Mouse (Mus musculus): ENCODE measurements around the gene Rybp.

- no peak for TF ChIP-seq EP300 (optimal IDR thresholded peaks at IDR 0.05)
- TF ChIP-seq CTCF (IDR thresholded peaks at IDR 0.05; ENCODE audit: low read depth), result no peak
Observed at GRCm38 (mm10) chr6:100298945-100299344, 11.7 kb upstream of the Rybp start.
